8 mouse cellular contexts compared by ENCODE assay signal in genomic region chr1:189727884-189728783, GRCm38 (mm10). TPM values are rescaled to one million over a fixed set of nuclear protein-coding genes. Genes with fewer than 3 reads are reported as not detected.
DNase-seq lines count a peak whose midpoint lies in the region; ATAC-seq and TF ChIP-seq lines count a peak whose summit lies in the region.

TSS of gene Ptpn14 (plus strand) at chr1:189728268.

- H3K27ac ChIP-seq in gastrocnemius, adult 2 months = peak within 1 kb of the TSS; percentile 94
- peak within 1 kb of the TSS; percentile 62 for H3K27ac ChIP-seq in hindbrain, embryonic 13.5 days

- peak; percentile 91 for ATAC-seq in hindbrain, embryonic 13.5 days (ENCODE audit: low FRiP score)

- peak within 1 kb of the TSS; percentile 75 for H3K9ac ChIP-seq in hindbrain, embryonic 13.5 days

- peaks cover 57% of the 10 kb centered on the region for H3K27me3 ChIP-seq in hindbrain, embryonic 13.5 days

- TF ChIP-seq CTCF in gastrocnemius, adult 2 months (IDR thresholded peaks at IDR 0.05) = peak; percentile 4; the same call in 1 of the 2 replicates

- H3K9me3 ChIP-seq in hindbrain, embryonic 13.5 days = no peaks in the 10 kb centered on the region

- H3K4me3 ChIP-seq in gastrocnemius, adult 2 months = peak within 1 kb of the TSS; percentile 95
- H3K4me3 ChIP-seq in hindbrain, embryonic 13.5 days = peak within 1 kb of the TSS; percentile 59

- peak; percentile 77 for DNase-seq in ES-CJ7 (ENCODE audit: low read depth, low spot score)
- peak; percentile 92 for DNase-seq in adrenal gland, postnatal 25 days
- DNase-seq in gastrocnemius, adult 2 months = peak; percentile 93
- peak; percentile 16 to 20 for DNase-seq in left cerebral cortex, postnatal 25 days (ENCODE audit: low spot score in 2 of 2)
- DNase-seq in mesoderm, embryonic 11.5 days (ENCODE audit: low read depth, low spot score) = peak; percentile 95
- DNase-seq in spleen, postnatal 10 days (ENCODE audit: low spot score in 2 of 2) = peak; percentile 17 to 43
- DNase-seq in MN1 (ENCODE audit: low spot score) = no peak

- intact Hi-C loops in gastrocnemius, adult 2 months (cut with DNase I) = loop anchor here (2.0 to 5.0 kb wide), 2 partner anchors 37 to 84 kb away; no protein-coding TSS in a partner anchor
- intact Hi-C loops in left cerebral cortex, postnatal 25 days (cut with DNase I) = no loop called here

- H3K4me1 ChIP-seq in hindbrain, embryonic 13.5 days (replicated peaks) = peaks cover 28% of the 10 kb centered on the region

- no peaks in the 10 kb centered on the region for H3K36me3 ChIP-seq in hindbrain, embryonic 13.5 days

- H3K4me2 ChIP-seq in hindbrain, embryonic 13.5 days = peak within 1 kb of the TSS; percentile 97

- under 1% methylated on average over 82 of the region's 98 CpGs for WGBS in hindbrain, embryonic 13.5 days

RNA-seq across cellular contexts. Expression of gene Ptpn14, which starts in this region (rescaled TPM):
- 17.1 and 23.4 TPM in 2 replicates for total RNA-seq in adrenal gland, postnatal 25 days (2021)
- 10 to 100 TPM in 1 of 2 experiments, 1 to 10 TPM in 1; 9.3 to 15.1 TPM for total RNA-seq in gastrocnemius, adult 2 months (2021)
- 1.9 TPM in 2 replicates for polyA plus RNA-seq in hindbrain, embryonic 13.5 days (2015; fragmentation: Nextera tagmentation; extraction: Ambion mirVana)
- total RNA-seq in left cerebral cortex, postnatal 25 days (2021) = 10 to 100 TPM; 10.6 to 12.7 TPM
